Mouse (Mus musculus) kidney, adult 2 months (tissue): Measurements from ENCODE around the gene Iqcn.

Experiments used
- CTCF ChIP-seq: fragments of 200-500 bp; conservative IDR thresholded peaks from 2 replicates; pipeline ENCODE4 v1.5.1; 2011; ENCODE audit warnings: low read depth, mild to moderate bottlenecking, control low read depth, low read length, moderate library complexity, mixed read lengths; ENCODE audit not compliant: insufficient read depth, insufficient read length
- POLR2A ChIP-seq: fragments of 200-500 bp; IDR thresholded peaks from one replicate; pipeline ENCODE4 v1.6.1; 2011; ENCODE audit warnings: low read depth, low read length, control low read depth

DNA sequence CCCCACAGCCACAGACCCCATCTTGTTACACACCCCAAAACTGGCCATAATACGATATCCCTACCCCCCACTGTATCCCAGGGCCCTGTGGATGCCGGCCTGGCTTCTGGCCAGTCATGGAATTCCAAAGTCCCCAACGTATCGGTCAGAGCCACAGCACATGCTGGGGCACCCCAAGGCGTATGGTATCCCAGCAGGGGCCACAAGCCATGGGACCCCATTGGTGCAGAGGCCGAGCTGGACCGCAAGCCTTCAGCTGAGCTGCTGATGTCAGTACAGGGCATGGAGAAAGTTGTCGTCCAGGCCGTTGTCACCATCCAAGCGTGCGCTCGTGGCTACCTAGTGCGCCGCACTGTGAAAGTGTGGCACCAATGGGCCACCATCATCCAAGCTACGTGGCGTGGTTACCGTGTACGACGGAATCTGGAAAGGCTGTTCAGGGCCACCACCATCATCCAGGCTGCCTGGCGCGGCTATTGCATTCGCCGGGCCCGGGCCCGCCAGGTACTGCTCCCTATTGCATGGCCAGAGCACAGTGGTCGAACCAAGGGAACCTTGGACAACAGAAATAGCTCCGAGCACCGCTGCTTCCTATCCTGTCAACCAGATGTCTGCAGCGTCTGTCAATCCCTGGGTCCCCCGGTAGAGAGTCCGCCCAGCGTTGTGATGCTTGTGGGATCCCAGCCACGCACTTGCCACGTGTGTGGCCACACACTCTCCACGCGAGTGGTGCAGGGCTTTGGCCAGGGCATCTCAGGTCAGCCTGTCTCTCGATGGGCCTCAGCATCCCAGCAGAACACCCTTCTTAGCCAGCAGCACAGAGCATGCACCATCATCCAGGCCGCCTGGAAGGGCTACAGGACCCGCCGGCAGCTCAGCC lies 13.5 kb downstream of the Iqcn start:
- TF ChIP-seq CTCF (no peak), POLR2A (peak; percentile 36)
